Mouse (Mus musculus): ENCODE measurements around the gene Capg.

GRCm38 (mm10) chr6:72583211-72583839, 39.1 kb downstream of the Capg start:
- TF ChIP-seq POLR2A (IDR thresholded peaks at IDR 0.05; ENCODE audit: control insufficient read depth, extremely low read depth, insufficient read depth, low read length, poor library complexity) (no peak), CTCF (IDR thresholded peaks at IDR 0.05; ENCODE audit: borderline replicate concordance, control insufficient read depth, extremely low read depth, insufficient read depth, low read length, poor library complexity) (no peak)
